Mouse (Mus musculus): Measurements from ENCODE around the gene Ppp4r3a.

The Ppp4r3a gene

DNA sequence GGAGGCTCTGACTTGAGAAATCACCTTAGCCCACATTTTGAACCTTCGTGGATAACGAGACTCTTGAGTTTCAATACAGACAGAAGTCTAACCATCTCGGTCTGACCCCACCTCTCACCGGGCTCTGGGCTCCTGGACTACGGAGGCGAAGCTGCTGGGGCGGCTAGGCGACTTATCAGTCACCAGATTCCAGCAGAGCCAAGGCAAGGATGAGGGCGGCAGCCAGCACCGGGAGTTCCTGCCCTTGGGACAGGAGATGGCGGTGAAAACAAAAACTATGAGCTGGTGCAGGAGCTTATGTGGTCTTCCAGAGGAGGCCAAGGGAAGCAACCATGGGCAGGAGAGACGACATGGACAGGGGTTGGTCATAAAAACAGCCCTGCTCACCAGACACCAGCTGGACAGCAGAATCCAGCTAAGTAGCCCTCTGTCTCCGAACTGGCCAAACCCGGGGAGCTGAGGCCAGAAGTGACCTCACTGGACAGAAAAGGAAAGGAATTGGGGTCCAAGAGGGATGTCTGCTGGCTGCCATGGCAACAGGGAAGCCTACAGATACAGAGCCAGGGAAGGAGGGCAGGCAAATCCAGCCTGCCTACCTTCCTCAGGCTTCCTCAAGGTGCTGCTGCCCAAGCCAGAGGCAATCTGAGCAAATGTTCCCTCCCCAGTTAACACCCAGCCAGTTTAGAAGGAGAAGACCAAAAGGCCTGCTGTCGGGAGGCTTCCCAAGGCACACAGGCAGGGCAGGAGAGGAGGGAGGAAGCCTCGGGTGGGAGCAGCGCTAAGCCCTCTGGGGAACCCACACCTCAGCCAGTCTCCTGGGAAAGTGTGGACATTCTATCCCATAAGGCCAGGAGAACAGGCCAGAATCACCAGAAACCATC is 71.1 kb downstream of the Ppp4r3a start:
- DNase-seq = no peak

DNA sequence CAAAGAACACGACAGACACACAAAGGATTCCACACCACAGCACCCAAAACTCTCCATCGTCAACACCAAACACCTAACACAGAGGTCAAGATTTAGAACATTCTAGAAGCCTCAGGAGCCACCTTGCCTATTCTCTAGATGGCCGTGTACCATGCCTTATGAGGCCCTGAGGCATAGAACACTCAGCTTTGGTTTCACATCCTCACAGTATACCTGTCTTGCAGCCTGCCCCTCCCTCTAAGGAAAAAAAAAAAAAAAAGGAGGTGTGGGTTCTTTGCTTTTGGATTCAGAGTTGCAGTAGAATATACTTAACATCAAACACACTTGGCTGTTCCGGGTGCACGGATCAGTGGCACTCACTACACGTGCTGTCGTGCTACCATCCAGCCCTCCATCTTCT is 72.5 kb downstream of the Ppp4r3a start:
- no peak for DNase-seq

DNA sequence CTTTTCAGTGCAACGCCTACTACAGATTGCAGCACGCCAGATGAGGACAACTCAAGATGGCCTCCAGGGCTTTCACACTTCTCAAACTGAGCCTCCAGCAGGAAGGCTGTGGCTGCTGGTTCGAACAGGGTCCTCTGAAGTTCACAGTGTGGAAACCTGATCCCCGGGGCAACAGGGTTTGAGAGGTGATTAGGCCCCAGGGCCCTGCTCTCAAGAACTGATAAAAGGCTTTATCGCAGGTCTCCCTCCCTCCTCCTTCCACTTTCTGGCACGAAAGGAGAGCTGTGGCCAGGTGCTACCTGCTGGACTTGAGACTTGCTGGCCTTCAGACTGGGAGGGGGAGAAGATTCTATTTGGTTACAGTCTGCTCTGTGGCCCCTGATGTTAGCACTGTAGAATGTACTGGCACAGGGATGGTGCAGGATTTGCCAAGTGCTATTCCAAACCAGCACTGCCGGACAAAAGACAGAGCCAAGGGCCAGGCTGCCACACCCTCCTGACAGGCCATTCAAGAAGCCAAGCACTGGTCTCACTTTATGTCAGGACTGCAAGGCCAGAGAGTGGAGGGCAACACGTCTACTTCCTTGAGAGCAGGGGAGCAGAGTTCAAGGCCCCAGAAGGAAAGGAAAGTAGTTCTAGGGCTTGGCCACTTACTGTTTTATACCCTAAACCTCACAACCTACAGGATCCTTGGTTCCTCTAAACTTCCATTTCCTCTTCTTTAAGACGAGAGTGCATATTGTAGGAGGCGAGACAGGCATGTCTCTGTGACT is 73.2 kb downstream of the Ppp4r3a start:
- DNase-seq = no peak

DNA sequence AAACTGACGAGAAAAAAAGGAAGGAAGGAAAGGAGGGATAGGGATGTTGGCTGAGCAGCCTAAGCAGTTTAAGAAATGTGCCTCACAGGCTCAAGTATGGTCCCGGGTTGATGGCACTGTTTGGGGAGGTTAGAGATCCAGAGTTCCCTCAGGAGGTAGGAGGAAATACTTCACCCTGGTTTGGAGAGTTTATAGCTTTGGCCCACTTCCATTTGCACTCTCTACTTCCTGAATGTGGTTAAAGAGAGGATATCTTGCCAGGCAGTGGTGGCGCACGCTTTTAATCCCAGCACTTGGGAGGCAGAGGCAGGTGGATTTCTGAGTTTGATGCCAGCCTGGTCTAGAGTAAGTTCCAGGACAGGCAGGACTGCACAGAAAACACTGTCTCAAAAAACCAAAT is 74.3 kb downstream of the Ppp4r3a start:
- DNase-seq = no peak

DNA sequence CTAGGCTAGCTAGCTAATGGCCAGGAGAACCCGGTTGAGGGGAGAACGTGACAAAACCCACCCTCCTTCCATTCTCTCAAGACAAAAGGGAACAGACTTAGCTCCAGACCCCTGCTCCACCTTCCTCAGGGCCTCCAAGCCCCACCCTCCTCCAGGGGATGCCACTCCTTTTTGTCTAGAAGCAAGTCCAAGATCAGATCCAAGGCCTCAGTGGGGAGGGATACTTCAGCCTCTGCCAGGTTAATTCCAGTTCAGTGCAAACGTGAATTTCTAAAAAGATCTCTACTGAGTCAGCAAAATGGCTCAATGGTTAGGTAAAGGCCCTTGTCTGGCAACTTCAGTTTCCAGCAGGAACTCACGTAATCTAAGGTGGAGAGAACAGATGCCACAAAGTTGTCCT is 74.9 kb downstream of the Ppp4r3a start:
- no peak for DNase-seq

DNA sequence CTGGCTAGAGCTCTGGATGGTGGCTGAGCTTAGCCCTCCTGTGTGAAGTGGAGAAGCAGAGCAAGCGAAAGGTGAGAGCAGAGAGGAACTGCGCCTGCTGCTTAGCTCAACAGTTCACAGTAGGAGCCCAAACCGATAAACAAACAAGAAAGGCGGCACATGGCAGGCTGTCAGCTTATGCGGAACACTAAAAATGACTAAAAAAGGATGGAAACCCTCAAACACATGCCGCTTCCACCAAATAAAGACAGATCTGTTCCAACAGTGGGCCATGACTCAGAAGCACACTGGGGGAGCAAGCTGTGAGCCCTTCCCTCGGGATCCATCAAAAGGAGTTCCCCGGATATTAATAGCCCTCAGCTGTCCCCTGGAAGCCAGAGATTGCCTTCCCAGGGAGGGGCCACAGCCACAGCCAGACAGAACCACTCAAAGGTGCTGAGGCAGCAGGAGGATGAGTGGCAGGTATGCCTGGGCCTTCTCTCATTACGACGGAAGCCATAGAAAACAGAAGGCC is 75.5 kb downstream of the Ppp4r3a start:
- DNase-seq = no peak

DNA sequence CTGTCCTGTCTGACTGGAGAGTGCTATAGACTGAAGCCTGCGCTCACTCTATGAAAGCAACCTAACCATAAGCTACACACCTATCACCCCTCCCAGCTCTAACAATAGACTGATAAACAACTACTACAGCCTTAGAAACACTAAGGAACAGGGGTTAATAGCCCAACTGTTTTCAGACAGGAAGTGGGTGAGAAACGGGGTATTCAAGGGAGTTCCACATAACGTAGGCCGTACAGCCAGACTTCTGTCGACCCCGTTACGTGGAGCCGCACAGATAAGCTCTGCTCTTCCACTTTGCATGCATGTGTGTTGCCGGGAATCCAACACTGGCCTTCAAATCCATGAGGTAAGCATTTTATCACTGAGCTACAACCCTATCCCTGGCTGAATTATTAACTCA is 76.1 kb downstream of the Ppp4r3a start:
- no peak for DNase-seq

DNA sequence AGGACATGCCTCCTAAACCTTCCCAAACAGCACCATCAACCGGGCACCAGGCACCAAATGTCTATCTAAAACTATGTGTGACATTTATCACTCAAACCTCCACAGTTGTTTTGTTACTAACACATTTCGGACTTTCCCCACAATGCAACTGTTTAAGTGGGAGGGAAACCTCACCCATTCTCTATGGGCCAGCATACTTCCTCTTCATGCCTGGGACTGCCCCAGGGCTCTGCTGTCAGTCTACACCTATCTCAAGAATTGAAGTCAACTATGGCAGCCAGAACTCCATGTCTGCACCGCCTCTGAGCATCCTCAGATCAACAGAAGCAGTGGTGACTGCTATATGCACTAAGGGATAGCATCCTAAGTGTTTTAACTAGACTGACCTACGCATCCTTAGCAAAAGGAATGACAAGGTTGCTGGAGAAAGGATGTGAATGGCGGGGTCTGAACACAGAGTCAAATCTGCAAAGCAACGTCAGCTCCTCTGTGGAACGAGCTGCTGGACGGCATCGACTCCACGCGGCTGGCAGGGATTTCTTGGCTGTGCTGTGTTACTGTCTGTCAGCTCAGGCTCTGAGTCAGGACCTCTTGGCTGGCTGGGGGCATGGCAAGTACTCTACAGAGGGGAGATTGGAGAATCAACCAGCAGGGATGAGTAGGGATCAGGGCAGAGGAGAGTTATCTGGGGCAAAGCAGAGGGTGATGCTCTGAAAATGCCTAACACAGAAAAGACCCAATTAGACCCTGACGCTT is 77.7 kb downstream of the Ppp4r3a start:
- no peak for DNase-seq

DNA sequence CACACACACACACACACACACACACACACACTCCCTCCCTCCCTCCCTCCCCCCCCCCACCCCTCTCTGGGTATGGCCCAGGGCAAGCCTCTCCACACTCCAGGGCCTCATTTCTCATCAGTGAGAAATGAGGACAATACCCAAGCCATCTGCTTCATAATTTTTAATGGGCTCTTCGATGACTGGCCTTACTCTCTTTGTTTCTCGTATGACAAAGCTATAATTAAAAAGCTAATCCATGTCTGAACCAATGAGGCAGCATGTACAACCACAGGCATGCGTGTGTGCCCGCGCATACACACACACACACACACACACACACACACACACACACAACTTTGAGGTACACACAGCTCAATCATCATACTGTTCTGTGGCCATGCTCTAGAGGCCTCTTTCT is 78.5 kb downstream of the Ppp4r3a start:
- DNase-seq = no peak

DNA sequence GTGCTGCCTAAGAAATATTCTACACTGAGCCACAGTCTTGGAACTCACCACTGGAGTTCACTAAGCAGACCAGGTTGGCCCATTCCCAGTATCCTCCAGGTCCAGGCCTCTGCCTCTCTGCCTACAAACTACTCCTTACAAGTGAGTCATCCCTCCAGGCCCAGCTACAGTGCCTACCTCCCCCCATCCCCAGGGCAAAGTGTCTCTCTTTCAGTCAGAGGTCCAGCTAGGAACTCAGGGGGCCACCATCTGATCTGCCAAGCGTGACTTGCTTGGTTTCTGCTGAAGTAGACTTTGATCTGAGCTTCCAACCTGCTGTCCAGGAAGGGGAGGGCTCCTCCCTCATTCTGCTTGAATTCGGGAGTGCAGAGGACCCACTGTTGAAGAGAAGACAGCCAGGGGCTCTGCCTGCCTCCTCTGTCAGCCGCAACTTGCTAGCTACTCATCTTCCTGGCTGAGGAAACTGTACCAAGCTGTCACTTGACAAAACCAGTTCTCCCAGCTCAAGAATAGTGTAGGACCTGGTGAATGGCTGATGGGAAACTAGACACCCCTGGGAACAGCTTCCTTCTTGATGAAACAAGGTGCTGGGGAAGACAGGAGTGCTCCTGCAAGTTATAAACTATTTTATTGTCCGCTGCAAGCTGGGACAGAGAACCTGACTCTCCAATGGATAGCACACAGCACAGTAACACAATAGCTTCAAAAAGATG is 80.5 kb downstream of the Ppp4r3a start:
- no peak for DNase-seq

DNA sequence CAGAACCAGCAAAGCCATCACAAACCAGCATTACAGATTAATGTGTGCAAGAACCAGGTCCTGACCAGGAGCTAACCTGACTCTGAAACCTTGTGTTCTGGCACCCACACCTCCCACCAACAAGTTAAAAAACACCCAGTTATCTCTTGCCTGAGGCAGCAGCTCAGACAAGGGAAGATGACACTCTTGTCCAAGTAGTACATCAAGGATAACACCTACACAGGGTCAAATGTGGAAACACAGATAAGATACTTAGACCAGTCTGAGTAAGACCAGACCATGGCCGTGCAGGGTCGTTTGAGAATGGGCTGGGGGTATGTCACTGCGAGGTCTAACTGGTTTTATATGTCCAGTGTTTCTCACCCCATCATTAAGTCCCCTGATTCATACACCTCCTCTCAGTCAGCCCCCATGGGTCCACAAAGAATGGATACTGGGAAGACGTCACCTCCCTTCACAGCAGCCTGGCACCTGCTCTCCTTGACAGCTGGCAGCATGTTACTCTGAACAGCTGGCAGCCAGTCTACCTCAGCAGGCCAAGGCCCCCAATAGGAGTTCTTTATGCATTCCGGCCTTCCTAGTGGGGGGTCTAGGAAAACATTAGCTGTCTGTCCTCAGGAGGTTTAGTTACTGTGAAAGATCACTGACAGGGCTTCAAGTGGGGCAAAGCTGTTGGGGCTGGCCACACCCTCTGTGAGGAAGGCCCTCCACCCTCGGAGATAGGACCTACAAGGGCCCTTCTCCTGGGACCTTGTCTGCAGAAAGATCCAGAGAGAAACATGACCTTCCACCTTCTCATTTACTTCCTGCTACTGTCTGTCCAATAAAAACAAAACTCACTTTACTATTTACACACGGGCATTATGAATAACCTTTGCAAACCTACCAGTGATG is 84.2 kb downstream of the Ppp4r3a start:
- no peak for DNase-seq

DNA sequence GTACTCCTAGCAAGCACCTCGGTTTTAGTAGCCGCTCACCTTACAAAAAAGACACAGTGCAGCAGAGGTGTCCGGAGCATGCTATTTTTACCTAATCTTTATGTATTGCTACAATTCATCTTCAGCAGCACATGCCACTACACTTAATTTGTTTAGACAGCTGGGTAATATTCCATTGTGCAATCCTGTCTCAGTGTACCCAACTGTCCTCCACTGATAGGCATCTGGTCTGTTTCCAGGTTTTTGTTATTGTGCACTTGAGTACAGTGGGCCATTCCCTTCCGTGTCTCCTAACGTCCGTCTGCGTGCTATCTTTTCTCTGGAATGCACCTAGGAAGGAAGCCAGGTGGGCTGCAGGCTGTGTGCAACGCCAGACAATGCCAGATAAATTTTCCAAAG is 84.9 kb downstream of the Ppp4r3a start:
- DNase-seq = no peak

DNA sequence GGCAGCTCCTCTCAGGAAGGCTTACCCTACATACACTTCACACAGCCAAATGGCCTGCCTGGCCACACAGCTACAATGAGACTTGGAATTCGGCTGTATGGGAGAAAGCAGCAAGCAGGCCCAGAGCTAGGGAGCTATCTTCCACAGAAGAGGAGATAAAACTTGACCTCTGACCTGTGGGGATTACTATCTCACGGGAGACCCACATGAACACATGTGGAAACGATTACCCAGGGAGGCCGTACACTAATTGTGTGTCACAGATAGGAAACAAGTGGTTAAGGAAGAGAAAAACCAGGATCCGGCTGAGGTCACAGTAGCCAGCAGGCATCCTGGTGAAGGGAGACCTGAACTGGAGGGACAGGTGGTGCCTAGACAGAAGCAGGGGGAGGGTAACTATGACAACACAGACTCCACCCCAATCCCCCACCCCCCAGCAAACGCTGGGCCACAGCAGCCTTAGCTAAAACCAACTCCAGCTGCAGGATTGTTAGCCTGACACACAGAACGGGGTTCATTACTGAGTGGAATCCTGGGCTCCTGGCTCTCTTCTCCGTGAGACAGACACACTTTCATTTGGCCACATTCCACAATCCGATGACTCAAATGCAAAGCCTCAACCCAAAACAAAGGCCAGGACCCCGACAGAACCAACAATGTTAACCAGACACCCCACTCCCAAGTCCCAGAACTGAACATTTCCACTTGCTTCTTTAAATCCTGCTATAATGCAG is 85.5 kb downstream of the Ppp4r3a start:
- no peak for DNase-seq

DNA sequence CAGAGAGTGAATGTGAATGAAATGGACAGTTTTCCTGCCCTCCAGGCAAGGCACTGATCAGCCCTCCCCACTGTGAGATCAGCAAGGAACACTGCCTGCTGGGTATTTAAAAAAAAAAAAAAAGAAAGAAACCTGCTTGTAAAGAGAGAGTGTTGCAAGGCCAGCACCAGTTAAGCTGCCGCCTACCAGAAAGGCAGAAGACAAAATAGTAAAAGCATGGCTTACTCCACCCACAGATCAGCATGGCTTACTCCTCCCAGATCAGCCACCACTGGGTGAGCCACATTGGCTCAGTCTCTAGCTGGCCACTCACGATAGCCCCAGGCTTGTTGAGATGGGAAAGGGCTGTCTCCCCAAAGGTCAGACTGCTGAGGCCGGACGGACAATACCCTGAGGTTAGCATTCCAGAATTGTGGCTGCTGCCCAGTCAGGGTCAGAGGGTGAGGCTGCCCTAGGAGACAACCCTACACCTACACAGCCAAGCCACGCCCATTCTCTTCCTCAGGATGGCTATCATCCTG is 87.1 kb downstream of the Ppp4r3a start:
- DNase-seq = no peak

DNA sequence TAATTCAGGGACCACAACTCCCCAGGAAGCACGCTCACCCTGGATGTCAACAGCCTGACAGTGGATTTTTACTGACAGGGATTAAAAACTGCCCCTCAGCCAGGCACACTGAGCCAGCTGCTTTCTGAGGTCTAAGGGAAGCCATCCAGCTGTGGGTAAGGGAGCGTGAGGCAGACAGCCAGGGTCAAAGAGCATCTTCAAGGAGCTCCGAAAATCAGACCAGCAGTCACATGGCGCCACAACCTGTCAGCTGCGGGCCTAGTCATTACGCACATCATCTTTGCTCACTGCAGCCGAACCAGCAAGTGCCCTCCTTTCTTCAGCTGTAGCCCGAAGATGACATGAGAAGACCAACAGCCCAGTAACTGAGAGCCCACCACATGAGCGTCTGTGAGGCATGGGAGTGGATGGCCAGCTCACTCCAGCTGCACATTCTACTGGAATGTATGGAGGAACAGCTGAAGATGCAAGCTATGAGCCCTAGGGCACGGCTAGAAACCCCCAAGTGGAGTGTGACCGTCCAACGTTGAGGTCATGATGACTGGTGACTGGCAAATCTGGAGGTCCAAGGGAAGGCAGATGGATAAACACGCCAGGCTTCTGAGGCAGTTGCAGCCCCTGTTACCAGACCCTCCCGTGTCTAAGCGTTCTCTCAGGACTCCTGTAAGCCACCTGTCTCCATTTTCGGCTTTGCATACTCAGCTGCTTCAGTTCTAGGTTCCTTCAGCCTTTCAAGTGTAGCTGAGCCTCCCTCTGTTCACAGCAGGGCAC is 87.7 kb downstream of the Ppp4r3a start:
- DNase-seq = no peak

DNA sequence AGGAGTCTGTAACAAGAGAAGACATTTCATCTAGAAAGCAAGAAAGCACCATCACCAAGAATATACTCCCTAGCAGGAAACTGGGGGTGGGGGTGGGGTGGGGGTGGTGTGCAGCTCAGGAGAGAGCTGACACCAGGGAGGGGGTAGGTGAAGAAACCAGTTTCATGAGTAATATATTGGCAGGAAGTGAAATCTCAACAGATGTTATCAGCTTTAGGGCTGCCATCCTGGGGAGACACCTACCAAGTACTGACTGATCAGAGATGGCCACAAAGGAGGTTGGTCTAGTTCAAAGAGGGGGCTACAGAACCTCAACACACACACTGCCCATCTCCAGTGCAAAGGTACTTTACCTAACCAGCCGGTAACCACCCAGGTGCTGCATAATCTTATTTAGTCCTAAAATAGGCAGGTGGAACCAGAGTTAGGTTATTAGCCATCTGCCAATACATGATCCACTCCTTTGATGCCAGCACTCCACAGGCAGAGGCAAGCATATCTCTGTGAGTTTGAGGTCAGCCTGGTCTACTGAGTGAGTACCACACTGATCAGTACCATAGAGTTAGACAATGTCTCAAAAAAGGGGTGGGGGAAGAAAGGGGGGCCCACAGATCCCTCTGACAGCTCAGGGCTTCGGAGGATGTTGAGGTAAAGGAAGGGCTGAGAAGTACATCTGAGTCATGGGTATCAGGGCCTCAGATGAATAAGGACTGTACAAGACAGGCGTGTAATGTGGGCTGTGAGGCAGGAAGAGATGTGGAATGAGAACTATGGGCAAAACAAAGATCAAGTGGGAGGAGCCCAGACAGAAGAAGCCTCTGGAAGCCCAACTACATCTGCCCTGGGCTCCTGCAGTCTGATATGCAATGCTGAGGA is 89.1 kb downstream of the Ppp4r3a start:
- DNase-seq = no peak

DNA sequence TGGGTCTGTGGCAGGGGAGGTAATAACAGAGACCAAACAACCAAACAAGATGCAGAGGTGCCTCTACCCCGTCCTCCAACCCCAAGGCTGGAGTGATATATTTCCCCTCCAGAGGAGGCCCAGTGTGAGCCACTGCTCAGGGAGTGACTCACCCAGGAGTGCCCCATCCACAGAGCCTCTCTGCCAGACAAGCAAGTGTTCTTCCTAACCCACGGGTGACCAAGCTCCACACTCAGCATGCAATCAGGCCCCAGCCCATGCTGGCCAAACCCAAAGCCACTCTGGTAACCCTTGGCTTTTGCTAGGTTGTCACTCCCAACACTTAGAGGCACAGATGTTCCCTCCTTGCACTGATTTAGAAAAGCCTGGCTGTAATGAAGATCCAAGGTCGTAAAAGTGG is 90.4 kb downstream of the Ppp4r3a start:
- no peak for DNase-seq

DNA sequence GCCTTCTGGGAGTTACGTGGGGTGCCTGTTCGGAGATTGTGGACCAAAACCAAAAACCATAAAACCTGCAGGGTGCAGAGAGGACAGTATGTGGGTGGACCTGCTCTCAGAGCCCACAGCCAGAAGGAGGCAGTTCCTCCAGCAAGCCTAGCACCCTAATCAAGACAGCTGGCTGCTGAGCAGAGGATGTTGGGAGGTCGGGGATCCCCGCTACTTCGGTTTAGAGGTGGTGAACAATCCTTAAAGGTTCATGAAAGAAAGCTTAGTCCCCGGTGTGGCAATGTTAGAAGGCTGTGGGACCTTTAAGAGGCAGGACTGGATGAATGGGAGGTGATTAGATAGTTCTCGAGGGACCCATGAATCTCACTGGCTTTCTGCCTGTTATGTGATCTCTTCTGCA is 91.0 kb downstream of the Ppp4r3a start:
- DNase-seq = no peak

DNA sequence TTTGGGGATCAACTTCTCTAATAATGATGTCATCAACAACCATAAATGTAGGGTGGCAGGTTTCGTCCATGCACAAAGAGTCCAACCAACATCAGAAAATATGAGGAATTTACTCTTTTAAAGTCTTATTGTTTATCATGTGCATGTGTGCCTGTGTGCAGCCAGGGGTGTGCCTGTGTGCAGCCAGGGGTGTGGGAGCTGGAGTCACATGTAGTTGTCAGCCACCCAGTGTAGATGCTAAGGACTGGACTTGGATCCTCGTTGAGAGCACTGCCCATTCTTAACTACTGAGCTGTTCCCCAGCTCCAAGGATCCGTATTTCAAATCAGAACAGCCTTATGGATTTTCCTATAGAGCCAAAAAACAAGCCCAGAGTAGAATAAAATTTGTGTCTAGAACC is 92.4 kb downstream of the Ppp4r3a start:
- no peak for DNase-seq

Data from lung, postnatal 14 days (tissue).